Mouse (Mus musculus) embryonic fibroblast, embryonic 13.5 days (primary cell): ENCODE measurements around the gene Saysd1. TPM values are rescaled to one million over a fixed set of nuclear protein-coding genes. Genes with fewer than 3 reads are reported as not detected.

ENCODE experiments used
- H3K27ac ChIP-seq: 2 replicates; pipeline ENCODE4 v1.5.1; 2012; ENCODE audit warnings: low read length, control low read depth, inconsistent platforms; ENCODE audit not compliant: insufficient read depth
- H3K4me1 ChIP-seq: 2 replicates; pipeline ENCODE4 v1.6.1; 2011; ENCODE audit warnings: low read length; ENCODE audit not compliant: control insufficient read depth, insufficient read depth
- H3K4me3 ChIP-seq: 2 replicates; pipeline ENCODE4 v1.5.1; 2011; ENCODE audit warnings: mild to moderate bottlenecking, control low read depth, low read length; ENCODE audit not compliant: insufficient read depth
- CTCF ChIP-seq: IDR thresholded peaks from 2 replicates; pipeline ENCODE4 v1.5.1; 2011; ENCODE audit warnings: mild to moderate bottlenecking, control low read depth, low read length, moderate library complexity, borderline replicate concordance; ENCODE audit not compliant: insufficient read depth
- POLR2A ChIP-seq: IDR thresholded peaks from 2 replicates; pipeline ENCODE4 v1.6.1; 2011; ENCODE audit warnings: low read depth, mild to moderate bottlenecking, control low read depth, low read length, moderate library complexity
- polyA plus RNA-seq: library from polyadenylated mRNA; stranded (reverse); fragments of >200 nt; gene quantifications from 2 replicates; pipeline ENCODE4 v1.2.4, GENCODE M21; 2011; ENCODE audit warnings: low read depth; ENCODE audit not compliant: missing spikeins, insufficient read length

The Saysd1 gene
- polyA plus RNA-seq, 1 experiment = 7.5 TPM

DNA sequence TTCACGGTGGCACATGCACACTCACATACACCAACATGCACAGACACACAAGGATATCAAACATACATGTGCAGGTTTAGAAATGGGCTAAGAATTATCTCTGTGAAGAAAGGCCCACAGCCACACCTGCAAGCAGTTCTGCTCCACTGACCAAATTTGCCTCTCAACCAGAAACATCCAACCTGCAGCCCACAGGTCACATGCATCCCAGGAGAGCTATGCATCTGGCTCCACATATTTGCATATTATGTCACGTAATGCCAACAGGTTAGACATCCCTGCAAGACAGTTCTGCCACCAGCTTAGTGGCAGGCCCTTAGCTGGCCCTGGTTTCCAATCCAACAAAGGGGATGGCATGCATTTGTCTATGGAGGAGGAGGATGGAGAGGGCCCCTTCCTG lies 29.7 kb upstream of the Saysd1 start:
- TF ChIP-seq CTCF (no peak), POLR2A (no peak)
- 0 out of 2 replicates have a peak, but pooled peaks cover 8% of the 10 kb centered on the region for H3K4me1 ChIP-seq
- no peak overlapping the region for H3K4me3 ChIP-seq
- no peak overlapping the region for H3K27ac ChIP-seq

DNA sequence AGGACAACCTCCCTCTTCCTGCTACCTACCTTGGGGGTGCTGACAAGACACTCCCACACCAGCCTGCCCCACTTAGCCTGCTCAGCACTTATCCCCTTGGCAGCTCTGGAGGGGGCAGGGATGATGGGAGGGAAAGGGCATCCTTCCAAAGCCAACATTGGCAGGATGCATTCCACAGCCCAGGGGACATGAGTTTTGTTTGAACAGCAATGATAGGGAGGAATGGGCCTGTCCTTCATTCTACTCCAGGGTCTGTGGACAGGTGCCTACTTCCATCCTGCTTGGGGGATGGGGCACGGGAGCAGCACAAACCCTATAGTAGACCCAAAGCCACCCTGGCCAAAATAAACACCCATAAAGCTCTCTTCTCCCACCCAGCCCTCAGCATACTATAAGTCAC lies 27.1 kb upstream of the Saysd1 start:
- no peak for TF ChIP-seq POLR2A
- TF ChIP-seq CTCF = no peak
- peaks cover 18% of the 10 kb centered on the region; the same call in 1 of the 2 replicates for H3K4me1 ChIP-seq
- no peak overlapping the region for H3K27ac ChIP-seq
- no peak overlapping the region for H3K4me3 ChIP-seq

DNA sequence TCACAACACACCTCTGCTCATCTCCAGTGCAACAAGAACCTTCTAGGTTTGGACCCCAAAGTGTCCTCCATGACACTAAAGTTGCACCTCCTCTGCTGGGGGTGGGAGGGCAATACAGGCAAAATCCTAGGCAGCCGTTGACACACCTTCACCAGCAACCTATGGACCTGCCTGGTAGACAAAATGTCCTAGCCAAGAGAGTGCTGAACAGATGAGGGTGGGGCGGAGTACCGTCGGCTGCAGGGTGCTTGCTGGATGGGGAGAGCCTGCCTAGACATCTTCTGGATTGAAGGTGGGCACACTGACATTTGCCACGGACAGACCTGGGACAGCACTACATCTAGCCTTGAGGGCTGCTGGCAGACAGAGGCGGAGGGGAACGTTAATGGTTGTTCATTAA lies 26.1 kb upstream of the Saysd1 start:
- TF ChIP-seq CTCF (no peak), POLR2A (no peak)
- Histone ChIP-seq H3K4me3 (no peak overlapping the region), H3K4me1 (peaks cover 18% of the 10 kb centered on the region; the same call in 1 of the 2 replicates), H3K27ac (no peak overlapping the region)

DNA sequence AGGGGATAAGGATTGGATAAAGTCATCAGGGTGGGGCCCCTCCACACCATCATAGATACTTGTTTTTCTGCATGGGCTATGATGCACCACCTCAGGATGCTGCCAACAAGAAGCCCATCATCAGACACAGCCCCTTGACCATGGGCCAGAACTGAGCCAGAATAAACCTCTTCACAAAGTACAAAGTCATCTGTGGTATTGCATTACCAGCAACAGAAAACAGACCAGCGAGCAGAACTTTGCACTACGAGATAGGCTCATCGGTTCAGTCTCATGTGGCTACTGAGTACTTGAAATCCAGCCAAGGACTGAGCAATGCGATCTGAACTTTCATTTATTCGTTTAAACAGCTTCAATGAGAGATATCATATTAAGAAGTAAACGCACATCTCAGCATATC lies 24.4 kb upstream of the Saysd1 start:
- no peak overlapping the region for H3K4me3 ChIP-seq
- H3K4me1 ChIP-seq = peaks cover 18% of the 10 kb centered on the region; the same call in 1 of the 2 replicates
- H3K27ac ChIP-seq = no peak overlapping the region
- TF ChIP-seq POLR2A (no peak), CTCF (no peak)

DNA sequence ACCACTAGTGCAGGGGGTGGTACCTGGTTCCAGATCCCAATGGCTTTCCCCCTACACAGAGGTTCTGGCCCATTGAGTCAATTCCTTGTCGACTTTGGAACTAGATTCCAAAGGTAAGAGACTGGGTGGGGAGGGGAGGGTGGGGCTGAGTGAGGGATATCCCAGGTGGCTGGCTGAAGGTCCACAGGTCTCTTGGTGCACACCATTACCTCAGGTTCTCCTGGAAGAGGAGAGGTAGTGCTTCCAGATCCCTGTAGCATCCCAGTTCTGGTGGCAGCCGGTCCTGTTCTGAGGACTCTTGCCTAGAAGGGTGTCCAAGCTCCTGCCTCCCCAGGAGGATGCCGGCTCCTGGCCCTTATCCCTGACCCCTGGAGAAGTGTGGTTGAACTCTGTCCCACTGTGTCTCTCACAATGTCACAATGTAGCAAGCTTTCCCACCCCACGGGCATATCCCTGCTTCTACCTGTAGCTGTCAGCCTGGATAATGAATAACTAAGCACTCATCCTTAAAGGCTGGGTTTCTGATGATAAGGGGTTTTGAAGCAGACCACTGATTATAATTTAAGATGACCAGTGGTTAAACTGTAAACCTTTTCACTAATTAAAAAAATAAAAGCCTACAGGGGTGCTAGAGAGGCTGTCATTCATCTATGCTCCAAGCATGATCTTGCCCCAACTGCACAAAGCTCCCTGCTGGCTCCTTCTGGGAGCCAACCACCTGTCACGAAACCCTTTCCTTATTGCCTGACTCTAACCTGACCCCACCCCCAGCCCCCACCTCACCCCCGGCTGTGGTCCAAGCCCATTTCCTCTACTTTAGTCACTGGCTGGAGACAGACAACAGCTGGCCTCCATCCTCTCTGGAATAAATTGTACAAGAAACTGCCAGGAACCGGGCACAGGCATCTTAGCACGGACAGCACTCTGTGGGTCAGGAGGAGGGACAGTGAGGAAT lies 20.7 kb upstream of the Saysd1 start:
- peaks cover 26% of the 10 kb centered on the region for H3K4me1 ChIP-seq
- no peak for TF ChIP-seq CTCF
- TF ChIP-seq POLR2A = no peak

DNA sequence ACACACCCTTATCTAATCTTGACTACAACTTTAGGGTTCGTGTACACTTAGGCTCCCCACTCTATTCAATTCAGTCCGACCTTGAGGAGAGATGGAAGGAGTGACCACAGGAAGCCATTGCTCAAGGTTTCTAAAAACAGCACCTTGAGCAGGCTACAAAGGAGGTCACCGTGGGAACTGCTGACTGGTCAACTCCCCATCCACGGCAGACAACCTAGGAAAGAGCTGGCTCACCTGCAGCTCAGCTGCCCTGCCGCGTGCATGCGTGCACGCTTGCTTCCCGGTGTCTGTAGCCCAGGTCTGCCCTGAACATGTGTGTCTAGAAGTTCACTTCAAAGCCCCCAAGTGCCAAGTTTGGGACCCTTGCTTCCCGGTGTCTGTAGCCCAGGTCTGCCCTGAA lies 19.3 kb upstream of the Saysd1 start:
- H3K4me3 ChIP-seq = no peak overlapping the region
- TF ChIP-seq CTCF (no peak), POLR2A (no peak)
- H3K27ac ChIP-seq = no peak overlapping the region
- H3K4me1 ChIP-seq = peaks cover 25% of the 10 kb centered on the region

More for the DNA sequence above, 20.7 kb upstream of the Saysd1 start:
- no peak overlapping the region for H3K4me3 ChIP-seq
- H3K27ac ChIP-seq = no peak overlapping the region

DNA sequence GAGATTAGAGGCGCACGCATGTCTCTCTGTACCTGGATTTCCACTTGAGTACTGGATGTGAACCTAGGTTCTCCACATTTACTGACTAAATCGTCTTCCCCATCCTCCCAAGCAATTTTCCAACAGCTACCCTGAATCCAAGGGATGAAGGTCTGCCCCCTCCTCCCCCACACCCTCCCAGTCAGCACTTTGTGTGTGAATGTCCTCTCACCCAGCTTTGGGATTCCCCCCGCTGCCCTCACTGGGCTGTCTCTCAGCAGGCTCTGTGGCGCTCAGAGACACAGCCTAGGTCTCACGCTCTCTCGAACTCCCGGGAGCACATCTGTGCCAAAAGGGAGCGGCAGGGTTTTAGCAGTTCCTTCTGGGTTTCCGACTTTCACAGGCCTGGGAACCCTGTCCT lies 17.4 kb upstream of the Saysd1 start:
- H3K4me1 ChIP-seq = peaks cover 15% of the 10 kb centered on the region
- H3K4me3 ChIP-seq = no peak overlapping the region
- H3K27ac ChIP-seq = no peak overlapping the region
- TF ChIP-seq CTCF (no peak), POLR2A (no peak)

DNA sequence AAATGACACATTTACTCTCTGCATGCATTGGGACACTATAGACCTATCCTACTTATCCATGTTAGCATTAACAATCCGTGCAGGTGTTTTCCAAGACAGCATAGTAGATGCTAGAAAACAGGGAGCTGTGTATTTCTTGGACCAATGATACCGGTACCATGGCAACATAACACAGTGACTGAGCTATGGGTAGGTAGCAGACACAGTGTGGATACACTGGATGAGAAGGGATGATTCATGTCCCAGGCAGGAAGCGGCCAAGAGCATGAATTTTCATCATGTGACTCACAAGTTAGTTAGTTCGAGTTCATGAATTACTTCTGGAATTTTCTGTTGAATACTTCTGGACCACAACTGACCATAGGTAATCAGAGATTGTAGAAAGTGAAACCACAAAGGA lies 16.6 kb upstream of the Saysd1 start:
- TF ChIP-seq CTCF = no peak
- no peak for TF ChIP-seq POLR2A

DNA sequence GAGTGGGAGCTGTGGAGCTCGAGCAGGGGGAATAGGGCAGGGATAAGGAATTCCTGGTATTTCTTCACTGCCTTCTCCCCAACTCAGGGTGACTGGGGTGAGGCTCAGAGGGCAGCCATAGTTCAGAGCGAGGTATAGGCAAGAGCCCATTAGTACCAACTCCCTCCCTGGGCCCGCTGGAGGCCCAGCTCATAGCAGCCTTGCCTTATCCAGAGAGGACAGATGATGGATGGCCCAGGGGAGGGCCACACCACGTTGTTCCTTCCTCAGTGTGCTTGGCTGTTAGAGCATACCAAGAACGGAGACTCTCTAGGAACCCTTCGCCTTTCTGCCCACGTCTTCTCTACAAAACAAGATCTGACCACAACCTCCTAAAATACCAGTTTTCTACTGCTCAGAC lies 15.9 kb upstream of the Saysd1 start:
- TF ChIP-seq POLR2A = no peak
- TF ChIP-seq CTCF = no peak
- H3K4me3 ChIP-seq = no peak overlapping the region
- peaks cover 15% of the 10 kb centered on the region for H3K4me1 ChIP-seq
- no peak overlapping the region for H3K27ac ChIP-seq

More for the DNA sequence above, 16.6 kb upstream of the Saysd1 start:
- Histone ChIP-seq H3K4me1 (peaks cover 15% of the 10 kb centered on the region), H3K4me3 (no peak overlapping the region), H3K27ac (no peak overlapping the region)

DNA sequence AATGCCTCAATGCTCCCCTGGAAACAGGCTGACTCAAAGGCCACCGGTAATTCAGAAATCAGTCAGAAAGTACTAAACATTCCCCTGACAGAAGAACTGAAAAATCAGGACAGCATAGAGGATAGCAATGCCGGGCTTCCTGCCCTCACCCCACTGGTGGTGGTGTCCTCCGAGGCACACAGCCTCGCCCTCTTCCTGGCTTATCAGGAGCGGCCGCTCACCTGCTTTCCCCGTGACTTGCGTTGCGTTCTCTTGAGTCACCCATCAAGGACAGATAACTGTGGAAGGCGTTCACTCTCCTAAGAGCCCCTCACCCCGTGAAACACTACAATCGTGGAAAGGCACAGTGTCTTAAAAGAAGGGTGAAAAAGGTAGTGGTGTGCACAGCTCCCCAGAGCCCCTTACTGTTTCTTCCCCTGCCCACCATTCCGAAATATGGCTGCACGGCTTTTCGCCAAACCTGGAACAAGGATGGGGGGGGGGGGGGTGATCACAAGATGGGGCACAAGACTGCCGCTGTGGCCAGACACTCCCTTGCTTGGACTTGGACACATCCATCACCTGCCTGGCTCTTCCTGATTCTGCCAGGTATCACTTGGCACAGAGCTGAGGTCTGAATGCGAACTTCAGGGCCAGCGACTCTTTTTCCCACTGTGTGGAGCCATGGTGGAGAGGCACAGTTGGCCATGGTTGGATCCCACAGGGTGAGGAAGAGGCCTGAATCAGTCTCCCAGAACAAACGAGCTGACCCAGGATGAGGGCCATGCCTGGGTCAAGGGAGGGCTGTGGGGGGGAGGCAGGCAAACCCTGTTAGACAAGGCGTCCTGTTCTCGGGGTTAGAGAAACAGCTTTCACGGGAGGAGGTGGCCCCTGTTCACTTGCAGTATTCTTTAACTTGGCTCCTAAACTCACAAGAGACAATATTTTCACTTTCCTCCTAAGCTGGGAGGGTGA lies 11.1 kb upstream of the Saysd1 start:
- H3K4me1 ChIP-seq = 0 out of 2 replicates have a peak, but pooled peaks cover 2% of the 10 kb centered on the region
- no peak overlapping the region for H3K27ac ChIP-seq
- no peak overlapping the region for H3K4me3 ChIP-seq
- TF ChIP-seq CTCF = no peak
- TF ChIP-seq POLR2A = no peak
